Mouse (Mus musculus): Measurements from ENCODE around the gene Clmn.

The Clmn gene

DNA sequence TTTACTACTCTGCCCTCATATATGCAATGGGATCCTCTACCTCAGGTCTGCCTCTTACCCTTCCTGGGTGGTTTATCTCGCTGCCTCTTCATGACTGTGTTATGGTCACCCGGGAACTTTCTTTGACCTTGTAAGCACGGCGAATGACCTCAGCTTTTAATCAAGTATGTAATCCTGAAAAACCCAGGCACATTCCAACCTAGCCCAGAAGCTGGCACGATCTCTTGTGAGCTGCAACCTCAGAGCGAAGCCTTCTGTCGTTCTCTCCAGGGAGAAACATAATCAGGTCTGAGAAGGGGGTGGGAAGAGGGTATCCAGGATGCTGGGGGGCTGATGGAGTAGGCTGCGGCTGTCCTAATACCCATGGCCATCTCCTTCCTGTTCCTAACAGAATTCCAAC, 45.8 kb downstream of the Clmn start:
- in situ Hi-C loops (cut with MboI, MseI): loop anchor here in 1 of 2 experiments (25.0 kb wide), 1 partner anchor 1757 kb away; no protein-coding TSS in a partner anchor

DNA sequence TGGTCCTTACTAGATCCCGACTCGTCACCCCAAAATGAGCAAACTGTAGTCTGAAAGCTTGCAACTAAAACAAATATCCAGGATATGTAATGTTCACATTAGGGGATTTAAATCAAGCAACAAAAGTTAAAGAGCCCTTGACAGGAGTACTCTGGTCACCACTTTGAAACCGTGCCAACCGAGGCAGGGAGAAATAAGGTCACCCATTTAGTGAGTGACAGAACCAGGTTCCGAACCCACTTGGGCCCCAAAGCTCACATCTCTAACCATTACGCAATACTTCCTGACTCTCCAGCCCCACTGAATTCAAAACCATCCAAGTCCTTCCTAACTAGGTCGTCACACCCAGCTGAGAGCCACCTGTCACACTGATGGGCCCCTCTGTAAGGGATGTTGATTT, 46.8 kb downstream of the Clmn start:
- in situ Hi-C loops (cut with MboI, MseI): loop anchor here in 1 of 2 experiments (25.0 kb wide), 1 partner anchor 1756 kb away; no protein-coding TSS in a partner anchor

DNA sequence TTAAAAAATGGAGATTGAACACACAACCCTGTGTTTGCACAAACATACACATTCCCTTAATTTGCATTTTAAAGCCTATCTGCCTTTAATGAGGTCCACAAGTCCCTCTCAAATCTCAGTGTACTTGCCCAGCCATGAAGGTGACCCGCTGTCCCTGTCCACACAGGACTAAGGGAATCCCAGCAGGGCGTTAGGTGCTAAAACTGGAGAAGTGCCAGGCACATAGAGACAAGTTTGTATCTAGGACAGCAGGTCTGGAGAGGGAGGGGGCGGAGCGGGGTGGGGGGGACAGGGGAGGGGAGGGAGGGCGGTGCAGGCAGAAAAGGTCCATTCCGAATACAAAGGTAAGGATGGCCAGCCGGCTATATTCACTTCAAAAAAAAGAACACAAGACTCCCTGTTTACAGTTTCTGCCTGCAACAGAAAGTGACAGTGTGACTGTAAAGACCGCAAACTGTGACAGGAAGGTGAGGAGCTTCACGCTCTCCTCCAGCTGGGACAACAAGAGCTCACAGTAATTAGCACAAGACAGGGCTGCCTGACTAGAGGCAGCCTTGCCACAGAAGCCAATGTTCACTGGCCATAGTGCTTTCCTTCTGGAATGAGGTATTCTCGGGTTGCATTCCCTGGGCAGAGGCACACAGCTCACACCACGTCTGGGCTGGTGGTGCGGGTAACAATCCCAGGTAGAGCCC, 47.6 kb downstream of the Clmn start:
- in situ Hi-C loops (cut with MboI, MseI): loop anchor here in 1 of 2 experiments (25.0 kb wide), 1 partner anchor 1755 kb away; no protein-coding TSS in a partner anchor

DNA sequence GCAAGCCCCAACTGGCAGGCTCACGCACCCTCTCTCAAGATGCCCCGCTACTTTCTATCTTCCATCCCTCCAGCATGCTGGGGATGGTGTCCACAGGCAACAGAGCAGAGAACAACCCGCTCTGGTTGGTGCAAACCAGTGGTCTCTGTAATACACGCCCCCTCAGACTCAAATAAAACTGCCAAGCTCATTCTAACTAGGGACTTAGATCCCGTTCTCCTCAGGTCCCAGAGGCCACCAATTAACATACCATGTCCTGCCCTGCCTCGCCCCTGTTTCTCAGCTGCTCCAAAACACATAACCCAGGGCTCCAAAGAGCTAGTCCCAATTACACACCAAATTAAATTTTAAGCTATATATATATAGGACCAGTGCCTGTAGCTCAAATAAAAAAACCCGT, 50.6 kb downstream of the Clmn start:
- in situ Hi-C loops (cut with MboI, MseI): loop anchor here in 1 of 2 experiments (25.0 kb wide), 1 partner anchor 1752 kb away; no protein-coding TSS in a partner anchor

DNA sequence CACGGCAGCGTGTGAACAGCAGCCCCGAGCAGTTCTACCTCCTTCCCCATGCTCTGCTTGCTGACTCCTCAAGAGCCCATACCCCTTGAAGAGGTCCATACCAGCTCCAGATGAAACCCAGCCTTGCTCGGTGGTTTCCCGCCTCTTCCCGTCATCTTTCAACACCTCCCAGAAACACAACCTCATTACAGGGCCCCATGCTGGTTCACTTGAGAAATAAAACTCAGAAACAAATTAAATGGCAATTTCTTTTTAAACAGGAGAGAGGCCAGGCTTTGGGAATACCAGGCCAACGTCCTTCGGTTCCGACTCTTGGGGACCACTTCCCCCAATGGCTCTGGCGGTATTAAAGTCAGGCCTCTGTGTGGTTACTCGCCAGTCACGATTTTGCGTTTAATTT, 51.1 kb downstream of the Clmn start:
- in situ Hi-C loops (cut with MboI, MseI): loop anchor here in 1 of 2 experiments (25.0 kb wide), 1 partner anchor 1751 kb away; no protein-coding TSS in a partner anchor

DNA sequence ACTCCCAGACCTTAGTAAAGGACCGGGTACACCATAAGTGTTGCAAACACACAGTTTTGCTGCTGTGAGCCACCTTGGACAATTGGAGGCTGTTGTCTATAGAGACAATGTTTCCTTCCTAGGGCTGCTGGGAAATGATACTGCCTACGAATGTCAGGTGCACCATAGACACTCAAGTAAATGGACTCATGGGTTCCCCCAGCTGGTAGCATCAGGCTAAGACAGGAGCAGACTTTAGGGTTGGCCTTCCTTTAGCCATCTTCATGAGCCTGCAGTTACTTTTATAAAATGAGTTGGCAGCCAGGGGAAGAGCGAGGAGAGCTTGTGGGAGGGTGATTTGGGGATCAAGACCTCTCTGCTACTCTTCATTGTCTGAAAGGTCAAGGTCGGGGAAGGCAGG, 52.2 kb downstream of the Clmn start:
- in situ Hi-C loops (cut with MboI, MseI): loop anchor here in 1 of 2 experiments (25.0 kb wide), 1 partner anchor 1750 kb away; no protein-coding TSS in a partner anchor

DNA sequence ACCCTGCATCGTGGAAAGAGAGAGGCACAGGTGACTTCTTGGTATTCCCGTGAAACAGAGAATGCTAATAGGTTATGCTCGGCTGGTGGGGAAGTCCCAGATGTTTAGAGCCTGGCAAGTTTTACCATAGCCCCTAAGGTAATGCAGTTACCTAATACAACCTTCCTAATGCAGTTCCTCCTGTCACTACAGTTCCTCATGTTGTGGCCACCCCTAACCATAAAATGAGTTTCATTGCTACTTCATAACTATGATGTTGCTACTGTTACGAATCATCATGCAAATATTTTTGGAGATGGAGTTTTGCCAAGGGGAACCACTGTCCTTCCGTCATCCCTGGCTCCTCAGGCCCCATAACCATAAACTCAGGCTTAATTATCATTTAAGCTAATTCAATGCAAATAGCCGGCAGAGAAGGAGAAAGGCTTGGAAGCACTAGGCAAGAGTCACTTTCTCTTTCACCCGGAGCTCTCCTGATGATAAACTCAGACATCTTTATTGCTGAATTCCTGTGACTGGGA, 53.9 kb downstream of the Clmn start:
- in situ Hi-C loops (cut with MboI, MseI): loop anchor here in 1 of 2 experiments (25.0 kb wide), 1 partner anchor 1749 kb away; no protein-coding TSS in a partner anchor

DNA sequence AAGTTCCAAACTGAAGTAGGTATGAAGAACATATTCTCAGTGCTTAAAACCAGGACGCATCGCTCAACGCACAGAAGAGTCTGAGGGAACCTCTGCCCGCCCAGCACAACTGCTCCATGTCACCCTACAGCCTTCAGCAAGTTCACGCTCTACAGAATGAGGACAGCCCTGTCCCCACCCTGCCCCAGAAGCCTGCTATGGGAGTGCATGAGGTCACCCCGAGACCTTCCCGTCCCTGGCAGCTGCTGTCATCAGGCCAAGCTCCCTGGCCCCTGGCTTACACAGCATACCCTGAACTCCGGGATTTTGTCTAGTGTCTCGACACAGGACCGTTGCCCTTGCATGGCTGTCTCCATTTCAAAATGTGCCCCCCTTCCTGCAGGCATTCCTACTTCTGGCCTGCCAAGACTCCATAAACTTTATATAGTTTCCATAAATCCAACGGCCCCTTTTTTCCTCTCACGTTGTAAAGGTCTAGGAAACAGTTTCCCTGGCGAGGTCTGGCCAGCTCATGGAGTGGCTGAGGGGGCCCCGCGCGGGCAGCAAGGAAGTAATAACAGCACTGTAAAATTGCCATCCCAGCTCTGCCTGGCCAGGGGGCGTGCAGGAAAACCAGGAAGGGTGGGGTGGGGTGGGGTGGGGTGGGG, 56.3 kb downstream of the Clmn start:
- in situ Hi-C loops (cut with MboI, MseI): loop anchor here in 1 of 2 experiments (25.0 kb wide), 1 partner anchor 1746 kb away; no protein-coding TSS in a partner anchor

DNA sequence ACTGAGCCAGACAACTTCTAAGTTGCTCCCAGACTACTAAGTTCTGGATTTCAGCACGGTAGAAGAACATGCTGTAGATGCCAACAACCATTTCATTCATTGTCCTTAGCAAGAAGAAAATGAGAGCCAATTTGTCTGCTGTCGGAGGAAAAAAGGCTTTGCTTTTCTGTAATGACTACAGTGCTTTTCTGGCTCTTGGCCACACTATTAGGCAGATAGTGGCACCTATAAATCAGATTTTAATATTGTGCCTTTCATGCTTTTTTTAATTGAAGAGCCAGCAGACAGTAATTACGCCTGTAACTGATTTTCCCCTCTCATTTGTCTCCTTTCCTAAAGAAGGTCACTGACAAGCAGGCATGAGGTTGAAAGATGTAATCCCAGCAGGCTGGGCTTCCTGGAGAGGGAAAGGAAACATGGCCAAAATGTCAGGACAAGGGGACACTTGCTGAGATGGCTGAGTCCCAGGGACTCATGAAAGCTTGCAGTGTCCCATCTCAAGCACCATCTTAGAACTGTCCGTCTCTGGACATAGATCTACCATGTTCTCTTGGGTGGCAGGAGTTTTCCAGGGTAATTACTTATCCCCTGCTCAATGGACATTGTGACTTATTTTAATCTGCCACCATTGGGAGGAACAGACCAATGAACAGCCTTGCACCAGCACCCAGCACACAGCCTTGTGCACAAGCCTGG, 58.0 kb downstream of the Clmn start:
- in situ Hi-C loops (cut with MboI, MseI): loop anchor here in 1 of 2 experiments (25.0 kb wide), 1 partner anchor 1745 kb away; no protein-coding TSS in a partner anchor

DNA sequence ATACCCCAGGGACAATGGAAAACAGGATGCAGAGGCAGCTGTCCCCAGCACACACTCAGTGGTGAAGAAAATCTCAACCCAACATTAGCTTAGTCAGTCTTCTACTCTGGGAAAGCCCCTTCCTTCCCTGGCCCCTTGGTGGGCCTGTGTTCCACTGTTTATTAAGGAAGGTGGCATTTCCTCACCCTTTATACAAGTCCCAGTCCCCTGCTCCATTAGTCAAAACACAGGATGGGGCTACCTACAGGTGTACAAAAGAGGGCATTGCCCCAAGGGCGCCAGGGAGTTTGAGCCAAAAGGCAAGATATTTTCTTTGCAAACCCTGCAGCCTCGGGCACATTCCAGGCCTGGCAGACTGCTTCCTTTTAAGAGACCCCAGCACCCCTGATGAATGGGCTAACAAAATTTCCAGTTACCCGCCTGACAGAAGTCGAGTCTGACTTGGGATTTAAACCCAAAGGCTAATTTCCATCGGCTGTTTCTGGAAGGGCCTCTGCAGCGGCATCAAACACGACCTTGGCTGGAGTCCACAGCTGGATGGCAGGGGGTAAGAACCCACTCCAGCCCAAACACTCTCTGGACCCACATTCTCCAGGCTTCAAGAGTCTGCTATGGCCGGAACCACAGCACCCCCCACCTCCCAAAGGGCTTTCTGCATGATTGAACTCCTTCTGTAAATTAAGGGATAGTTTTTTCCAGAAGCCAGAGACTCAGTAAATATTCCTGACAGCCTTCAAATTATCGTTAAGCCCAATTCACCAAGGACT, 63.2 kb downstream of the Clmn start:
- in situ Hi-C loops (cut with MboI, MseI): loop anchor here in 1 of 2 experiments (25.0 kb wide), 1 partner anchor 1739 kb away; no protein-coding TSS in a partner anchor

DNA sequence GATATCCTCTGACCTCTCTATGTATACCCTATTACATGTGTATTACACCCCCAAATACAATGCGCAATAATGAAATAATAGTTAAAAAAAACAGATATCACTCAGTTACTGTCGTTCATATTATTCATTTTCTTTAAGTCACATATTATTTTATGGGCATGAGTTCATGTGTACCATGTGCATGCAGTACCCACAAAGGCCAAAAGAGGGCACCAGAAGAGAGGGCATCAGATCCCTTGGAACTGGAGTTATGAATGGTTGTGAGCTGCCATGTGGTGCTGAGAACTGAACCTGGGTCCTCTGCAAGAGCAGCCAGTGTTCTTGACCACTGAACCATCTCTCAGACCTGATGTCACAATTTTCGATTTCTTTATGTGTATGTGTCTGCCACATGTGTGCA, 65.5 kb downstream of the Clmn start:
- in situ Hi-C loops (cut with MboI, MseI): no loop called here

DNA sequence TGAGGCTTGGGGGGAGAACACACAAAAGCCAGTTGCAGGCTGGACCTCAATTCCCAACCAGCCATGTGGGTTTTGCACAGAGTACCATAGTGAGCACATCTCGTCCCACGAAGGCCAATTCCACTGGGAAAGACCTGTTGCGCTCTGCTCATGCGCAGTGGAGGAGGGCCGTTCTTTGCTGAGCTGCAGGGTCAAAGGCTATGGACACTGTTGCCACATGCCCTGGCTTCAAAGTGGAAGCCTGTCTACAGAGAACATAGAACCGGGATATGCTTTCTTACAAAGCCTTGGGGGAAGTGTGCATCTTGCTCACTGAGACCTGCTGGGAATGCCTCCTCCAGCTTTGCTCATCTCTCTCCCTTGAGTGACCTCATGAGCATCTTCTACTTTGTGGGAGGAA, 67.0 kb downstream of the Clmn start:
- in situ Hi-C loops (cut with MboI, MseI): no loop called here

DNA sequence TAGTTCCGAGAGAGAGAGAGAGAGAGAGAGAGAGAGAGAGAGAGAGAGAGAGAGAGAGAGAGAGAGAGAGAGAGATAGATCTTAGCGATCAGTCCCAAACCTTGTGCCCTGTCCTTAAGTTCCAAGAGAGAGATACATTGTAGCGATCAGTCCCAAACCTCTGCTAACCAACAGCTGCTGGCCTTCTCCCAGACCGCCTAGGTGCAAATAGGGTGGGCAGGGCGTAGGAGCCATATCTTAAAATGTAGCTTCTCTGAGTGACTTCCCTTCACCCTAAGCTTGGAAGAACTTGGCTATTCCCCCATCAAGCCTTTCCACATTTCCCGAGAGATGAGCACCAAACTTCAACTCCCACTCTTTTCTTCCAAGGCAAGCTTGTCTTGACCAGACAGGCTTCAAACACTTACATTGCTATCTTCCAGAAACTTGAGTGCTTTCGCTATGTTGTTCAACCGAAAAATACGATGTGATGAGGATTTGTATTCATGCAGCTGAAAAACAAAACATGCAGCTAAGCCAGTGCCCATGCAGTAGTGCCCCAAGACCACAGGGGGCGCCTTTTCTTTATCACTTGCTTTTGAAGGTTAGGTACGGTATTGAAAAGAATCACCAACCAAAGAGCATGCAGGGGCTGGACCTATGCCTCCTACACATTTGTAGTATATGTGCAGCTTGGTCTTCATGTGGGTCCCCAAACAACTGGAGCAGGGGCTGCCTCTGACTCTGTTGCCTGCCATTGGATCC, 68.1 kb downstream of the Clmn start:
- in situ Hi-C loops (cut with MboI, MseI): no loop called here

DNA sequence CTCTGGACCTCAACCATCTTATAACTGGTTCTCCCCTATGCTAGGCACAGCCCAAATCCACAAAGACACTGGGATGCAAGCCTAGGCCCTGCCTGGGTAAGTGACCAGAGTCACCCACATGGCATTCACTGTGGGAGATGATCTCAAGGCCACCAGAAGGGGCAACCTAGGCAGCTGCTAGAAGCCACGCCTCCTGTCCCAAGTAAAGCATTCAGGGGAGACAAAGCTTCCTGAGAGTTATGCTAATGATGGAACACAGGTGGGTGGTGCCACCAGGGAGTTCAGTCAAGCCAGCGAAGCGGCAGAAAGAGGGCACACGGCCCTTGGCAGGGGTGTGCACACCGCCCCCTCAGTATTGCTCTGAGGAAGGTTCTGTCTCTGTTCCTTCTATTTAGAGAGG, 69.9 kb downstream of the Clmn start:
- in situ Hi-C loops (cut with MboI, MseI): no loop called here

DNA sequence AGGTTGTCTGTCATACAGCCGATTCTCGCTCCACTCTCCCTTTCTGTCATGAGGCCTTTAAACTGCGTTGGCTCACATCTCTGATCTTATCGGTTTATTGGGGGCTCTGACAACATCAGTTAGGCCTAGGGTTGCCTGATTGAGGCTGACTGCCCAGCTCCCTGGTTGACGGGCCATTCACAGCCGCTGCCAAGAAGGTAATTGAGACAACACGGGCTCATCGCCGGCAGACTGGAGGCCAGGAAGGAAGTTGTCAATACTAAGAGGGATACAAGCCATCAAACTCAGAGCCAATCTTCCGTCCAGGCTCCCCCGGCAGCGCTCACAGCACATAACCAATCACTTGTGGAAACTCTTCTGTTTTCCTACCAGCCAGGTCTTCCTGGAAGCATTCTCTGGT, 71.4 kb downstream of the Clmn start:
- in situ Hi-C loops (cut with MboI, MseI): no loop called here

DNA sequence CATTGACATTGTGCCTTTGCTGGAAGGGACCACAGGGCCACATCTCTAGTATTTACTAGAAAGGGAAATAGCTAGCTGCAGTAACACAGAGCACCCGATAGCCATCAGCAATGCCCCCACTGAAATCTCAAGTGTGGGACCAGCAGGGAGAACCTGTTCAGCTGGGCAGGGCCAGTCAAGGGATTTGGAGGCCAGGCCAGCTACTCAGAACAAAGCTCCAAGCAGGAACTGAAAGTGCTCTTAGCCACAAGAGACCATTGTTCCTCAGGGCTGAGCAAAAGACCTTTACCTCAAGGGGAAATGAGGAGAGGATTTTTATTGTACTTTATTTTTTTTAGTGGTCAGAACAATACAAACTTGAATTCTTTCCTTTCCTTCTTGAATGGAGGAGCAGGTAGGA, 87.3 kb downstream of the Clmn start:
- in situ Hi-C loops (cut with MboI, MseI): loop anchor here in 1 of 2 experiments (5.0 kb wide), 1 partner anchor 1225 kb away; no protein-coding TSS in a partner anchor

DNA sequence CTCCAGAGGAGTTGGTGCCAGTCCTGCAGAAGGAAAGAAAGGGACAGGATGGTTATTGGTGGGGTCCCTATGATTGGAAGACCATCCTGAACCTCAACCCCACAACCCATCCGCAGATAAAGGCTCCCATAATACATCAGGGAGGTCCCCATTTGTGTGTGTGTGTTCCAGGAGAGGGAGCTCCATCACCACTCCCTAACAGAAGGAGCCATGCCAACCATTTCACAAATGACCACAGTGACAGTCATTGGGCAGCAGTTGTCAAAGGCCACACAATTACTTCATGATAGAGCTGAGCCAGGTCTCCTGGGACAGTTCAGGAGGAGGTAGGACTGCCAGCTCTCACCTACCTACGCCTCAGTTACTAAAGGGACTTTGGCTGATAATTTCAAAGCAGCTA, 92.9 kb downstream of the Clmn start:
- in situ Hi-C loops (cut with MboI, MseI): no loop called here

DNA sequence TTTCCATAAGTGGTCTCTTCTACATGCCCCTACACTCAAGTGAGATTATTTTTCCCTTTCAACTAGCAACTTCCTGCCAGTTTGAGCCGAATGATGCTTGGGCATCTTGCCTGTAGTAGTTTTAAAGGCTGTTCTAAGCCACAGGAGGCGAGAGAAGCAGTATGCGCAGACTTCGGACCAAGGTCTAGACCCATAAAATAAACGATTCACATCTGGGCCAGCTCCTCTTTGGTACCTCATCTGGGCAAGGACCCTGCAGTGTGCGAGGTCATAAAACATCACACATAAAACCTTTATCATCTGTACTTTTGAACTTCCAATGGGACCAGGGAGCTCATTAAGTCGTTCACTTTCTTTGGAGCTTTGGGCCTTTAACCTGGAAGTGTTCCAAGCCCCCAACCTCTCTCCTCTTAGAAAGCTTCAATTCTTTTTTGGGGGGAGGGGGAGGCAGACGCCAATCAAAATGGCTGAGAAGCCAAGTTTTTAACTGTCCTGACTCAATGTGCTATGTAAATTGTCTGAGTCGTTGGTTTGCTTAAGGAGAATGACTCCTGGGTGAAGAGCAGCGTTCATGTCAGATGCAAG, 95.6 kb downstream of the Clmn start:
- in situ Hi-C loops (cut with MboI, MseI): no loop called here

DNA sequence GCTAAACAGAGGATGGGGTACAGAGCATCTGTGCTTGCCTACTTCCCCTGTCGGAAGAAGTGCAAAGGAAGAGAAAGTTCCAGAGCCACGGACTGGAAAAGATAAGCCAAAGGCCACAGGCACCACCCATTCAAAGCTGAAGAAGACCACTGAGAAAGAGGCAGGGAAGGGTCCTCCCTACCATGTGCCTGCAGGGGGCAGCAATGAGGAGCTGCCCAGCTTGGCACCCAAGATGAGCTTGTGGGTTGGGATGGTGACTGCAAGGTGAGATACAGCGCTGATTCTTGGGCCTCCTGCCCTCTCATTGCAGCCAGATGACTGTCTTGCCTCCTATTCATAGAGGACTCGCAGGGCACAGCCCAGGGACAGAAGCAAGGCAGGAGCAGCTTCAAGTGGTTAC, 97.7 kb downstream of the Clmn start:
- in situ Hi-C loops (cut with MboI, MseI): no loop called here

DNA sequence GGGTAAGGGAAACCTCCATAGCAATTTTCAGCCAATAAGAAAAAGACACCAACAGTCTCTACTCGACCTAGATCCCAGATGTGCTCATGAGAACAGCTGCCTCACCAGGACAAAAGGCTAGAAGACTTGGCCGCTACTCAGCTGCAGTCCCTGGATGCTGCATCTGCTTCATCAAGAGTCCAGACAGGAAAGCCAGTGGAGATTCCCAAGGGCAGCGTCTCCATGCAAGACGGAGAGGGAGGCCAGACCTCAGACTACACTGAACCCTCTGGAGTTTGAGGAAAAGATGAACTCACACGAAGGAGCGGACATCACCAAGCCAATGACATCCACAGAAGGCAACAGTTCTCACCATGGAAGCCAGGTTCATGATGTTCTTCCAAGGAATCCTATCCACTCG, 99.1 kb downstream of the Clmn start:
- in situ Hi-C loops (cut with MboI, MseI): no loop called here

Measured in T-helper 17 cell (primary cell).